ENCODE assay signal across 9 mouse cellular contexts in the genomic region with DNA sequence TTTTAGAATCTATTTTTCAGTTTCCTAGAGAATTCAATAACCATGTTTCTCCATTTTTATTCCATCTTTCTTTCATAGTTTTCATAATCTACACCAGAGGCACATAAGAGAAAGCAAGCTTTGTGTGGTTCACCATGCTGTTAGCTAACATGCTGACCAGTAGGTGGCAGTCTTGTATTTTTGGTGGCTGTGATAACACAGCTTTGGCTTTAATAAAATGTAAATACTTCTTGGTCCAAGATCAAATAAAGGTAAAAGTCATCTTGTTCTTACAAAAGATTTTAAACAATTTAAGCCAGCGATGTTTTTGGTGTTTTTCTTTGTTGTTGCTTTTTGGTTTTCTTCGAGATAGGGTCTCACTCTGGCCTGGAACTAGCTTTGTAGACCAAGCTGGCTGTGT. TPM values are rescaled to one million over a fixed set of nuclear protein-coding genes. Genes with fewer than 3 reads are reported as not detected.
A peak's percentile ranks its signal among the peaks of the same experiment; 100 is the strongest.
DNase-seq lines count a peak whose midpoint lies in the region; ATAC-seq and TF ChIP-seq lines count a peak whose summit lies in the region.
"Had no signal": no experiment of that assay in that cellular context is flagged by ENCODE, and none has a peak within 500 bp of the region (broad histone marks: within the 10 kb centered on the region; RNA-seq: fewer than 3 reads in every experiment).

No protein-coding gene starts in this region.

- H3K79me2 ChIP-seq in C2C12 (ENCODE audit: control insufficient read depth, insufficient read depth): no peaks in the 10 kb centered on the region

- H3K79me3 ChIP-seq in C2C12 (ENCODE audit: low read depth): no peaks in the 10 kb centered on the region

- H3K4me1 ChIP-seq in heart, embryonic 10.5 days: no peaks in the 10 kb centered on the region
- 0 out of 2 replicates have a peak, but pooled peaks cover under 1% of the 10 kb centered on the region for H3K4me1 ChIP-seq in embryonic facial prominence, embryonic 10.5 days
- no peaks in the 10 kb centered on the region for H3K4me1 ChIP-seq in lung, postnatal 0 days (ENCODE audit: insufficient read depth, low read depth, low read length)
- H3K4me1 ChIP-seq: liver, embryonic 13.5 days had no signal

- H3K4me3 ChIP-seq in heart, embryonic 10.5 days: no peak overlapping the region
- H3K4me3 ChIP-seq in C2C12 (ENCODE audit: insufficient read depth, poor library complexity, severe bottlenecking): no peak overlapping the region
- H3K4me3 ChIP-seq in embryonic facial prominence, embryonic 10.5 days: no peak overlapping the region
- H3K4me3 ChIP-seq in lung, postnatal 0 days (ENCODE audit: low read depth, low read length): no peak overlapping the region
- H3K4me3 ChIP-seq: liver, embryonic 13.5 days had no signal

- TF ChIP-seq CTCF in C2C12 (IDR thresholded peaks at IDR 0.05; ENCODE audit: control insufficient read depth, insufficient read depth, insufficient read length): peak; percentile 42
- TF ChIP-seq CTCF in lung, postnatal 0 days (IDR thresholded peaks at IDR 0.05): peak; percentile 90

- DNase-seq in heart, adult 18-20 months: peak; percentile 22 to 63
- DNase-seq in heart, embryonic 10.5 days (ENCODE audit: low spot score): no peak
- peak; percentile 67 for DNase-seq in adrenal gland, postnatal 14 days
- peak; percentile 23 for DNase-seq in embryonic facial prominence, embryonic 10.5 days (ENCODE audit: low spot score)
- DNase-seq in kidney, postnatal 25 days: peak; percentile 42 to 67
- peak; percentile 82 for DNase-seq in lung, postnatal 0 days (ENCODE audit: low spot score)
- DNase-seq in right cerebral cortex, postnatal 4 days: peak; percentile 42
- DNase-seq: liver, embryonic 13.5 days had no signal

- no peak for TF ChIP-seq EP300 in lung, postnatal 0 days (IDR thresholded peaks at IDR 0.05)

- H3K27ac ChIP-seq in heart, embryonic 10.5 days: no peak overlapping the region
- H3K27ac ChIP-seq in embryonic facial prominence, embryonic 10.5 days (replicated peaks): no peak overlapping the region
- no peak overlapping the region for H3K27ac ChIP-seq in lung, postnatal 0 days (ENCODE audit: low read length)
- H3K27ac ChIP-seq: liver, embryonic 13.5 days had no signal

- ATAC-seq in lung, postnatal 0 days: no peak

- no peaks in the 10 kb centered on the region for H3K27me3 ChIP-seq in heart, embryonic 10.5 days (ENCODE audit: insufficient read depth, poor library complexity, severe bottlenecking)
- peaks cover 21% of the 10 kb centered on the region for H3K27me3 ChIP-seq in C2C12 (ENCODE audit: control insufficient read depth, insufficient read depth, insufficient read length)
- H3K27me3 ChIP-seq in embryonic facial prominence, embryonic 10.5 days (replicated peaks; ENCODE audit: low read depth, poor library complexity, severe bottlenecking): no peaks in the 10 kb centered on the region
- no peaks in the 10 kb centered on the region for H3K27me3 ChIP-seq in lung, postnatal 0 days (replicated peaks; ENCODE audit: insufficient read depth, low read length)
- H3K27me3 ChIP-seq: liver, embryonic 13.5 days had no signal

- no peak overlapping the region for H3ac ChIP-seq in C2C12 (ENCODE audit: control insufficient read depth, insufficient read length, low read depth)

- no peaks in the 10 kb centered on the region for H3K36me3 ChIP-seq in heart, embryonic 10.5 days
- H3K36me3 ChIP-seq in C2C12 (ENCODE audit: control insufficient read depth, insufficient read depth): no peaks in the 10 kb centered on the region
- H3K36me3 ChIP-seq in embryonic facial prominence, embryonic 10.5 days (replicated peaks): no peaks in the 10 kb centered on the region
- no peaks in the 10 kb centered on the region for H3K36me3 ChIP-seq in lung, postnatal 0 days (ENCODE audit: insufficient read depth, low read length)
- H3K36me3 ChIP-seq: liver, embryonic 13.5 days had no signal

- 36% methylated on average over 2 of the region's 2 CpGs for WGBS in heart, embryonic 10.5 days
- 51% methylated on average over 2 of the region's 2 CpGs for WGBS in embryonic facial prominence, embryonic 10.5 days
- WGBS in lung, postnatal 0 days: 37% methylated on average over 2 of the region's 2 CpGs

- no peak overlapping the region for H3K9ac ChIP-seq in lung, postnatal 0 days (replicated peaks; ENCODE audit: low read depth)
- H3K9ac ChIP-seq: liver, embryonic 13.5 days had no signal

- no peak overlapping the region for H3K4me2 ChIP-seq in lung, postnatal 0 days (replicated peaks; ENCODE audit: low read depth, low read length)
- H3K4me2 ChIP-seq: liver, embryonic 13.5 days had no signal

- no peaks in the 10 kb centered on the region for H3K9me3 ChIP-seq in heart, embryonic 10.5 days
- H3K9me3 ChIP-seq in embryonic facial prominence, embryonic 10.5 days: no peaks in the 10 kb centered on the region
- no peaks in the 10 kb centered on the region for H3K9me3 ChIP-seq in lung, postnatal 0 days (ENCODE audit: low read length)
- H3K9me3 ChIP-seq: liver, embryonic 13.5 days had no signal

TF ChIP-seq in C2C12, 6 proteins besides CTCF, POLR2A, EP300 and RAD21:
- no peak for TF ChIP-seq CEBPB (IDR thresholded peaks at IDR 0.05; ENCODE audit: low read depth)
- TF ChIP-seq MYOG (IDR thresholded peaks at IDR 0.05; ENCODE audit: control insufficient read depth, extremely low read depth, insufficient read length): no peak
- TF ChIP-seq MYOD1 (IDR thresholded peaks at IDR 0.05; ENCODE audit: control insufficient read depth, insufficient read length, low read depth): no peak
- no peak for TF ChIP-seq FOSL1 (IDR thresholded peaks at IDR 0.05; ENCODE audit: insufficient read depth, low read length, poor library complexity, severe bottlenecking)
- no peak for TF ChIP-seq MAX (IDR thresholded peaks at IDR 0.05)
- no peak for TF ChIP-seq USF1 (IDR thresholded peaks at IDR 0.05; ENCODE audit: low read depth)

RNA-seq across cellular contexts. Expression of a gene that starts 14.3 kb away (rescaled TPM):
- not detected for total RNA-seq in heart, adult 18-20 months (2021)
- polyA plus RNA-seq in heart, embryonic 10.5 days (2016; fragmentation: Nextera tagmentation; extraction: Ambion mirVana): 0.09 TPM in 1 of 2 replicates, not detected in the other
- polyA plus RNA-seq in C2C12 (2012; fragmentation: generic; extraction: Trizol): not detected
- 0.68 and 12.9 TPM in 2 replicates for total RNA-seq in adrenal gland, postnatal 14 days (2021)
- polyA plus RNA-seq in embryonic facial prominence, embryonic 10.5 days (2016; fragmentation: Nextera tagmentation; extraction: Ambion mirVana): not detected in 2 replicates
- 1.4 and 3.4 TPM in 2 replicates for polyA plus RNA-seq in lung, postnatal 0 days (2015; fragmentation: Nextera tagmentation; extraction: Ambion mirVana)

RNA-seq across cellular contexts. Expression of a gene that starts 22.8 kb away (rescaled TPM):
- under 1 TPM in 1 of 2 experiments, not detected in 1; 0.21 TPM for total RNA-seq in heart, adult 18-20 months (2021)
- 0.14 TPM in 1 of 2 replicates, not detected in the other for polyA plus RNA-seq in heart, embryonic 10.5 days (2016; fragmentation: Nextera tagmentation; extraction: Ambion mirVana)
- polyA plus RNA-seq in C2C12 (2012; fragmentation: generic; extraction: Trizol): 0.02 TPM
- total RNA-seq in adrenal gland, postnatal 14 days (2021): not detected in 2 replicates
- 0.26 TPM in 1 of 2 replicates, not detected in the other for polyA plus RNA-seq in embryonic facial prominence, embryonic 10.5 days (2016; fragmentation: Nextera tagmentation; extraction: Ambion mirVana)
- not detected in 2 replicates for polyA plus RNA-seq in lung, postnatal 0 days (2015; fragmentation: Nextera tagmentation; extraction: Ambion mirVana)

RNA-seq across cellular contexts. Expression of a gene that starts 29.1 kb away (rescaled TPM):
- 1 to 10 TPM; 4.3 to 5.4 TPM for total RNA-seq in heart, adult 18-20 months (2021)
- polyA plus RNA-seq in heart, embryonic 10.5 days (2016; fragmentation: Nextera tagmentation; extraction: Ambion mirVana): 1.2 and 1.4 TPM in 2 replicates
- polyA plus RNA-seq in C2C12 (2012; fragmentation: generic; extraction: Trizol): 1.5 TPM
- 172 and 219 TPM in 2 replicates for total RNA-seq in adrenal gland, postnatal 14 days (2021)
- polyA plus RNA-seq in embryonic facial prominence, embryonic 10.5 days (2016; fragmentation: Nextera tagmentation; extraction: Ambion mirVana): 2.7 and 4.0 TPM in 2 replicates
- polyA plus RNA-seq in lung, postnatal 0 days (2015; fragmentation: Nextera tagmentation; extraction: Ambion mirVana): 0.33 and 0.64 TPM in 2 replicates

RNA-seq across cellular contexts. Expression of a gene that starts 30.3 kb away (rescaled TPM):
- 10 to 100 TPM in 1 of 2 experiments, 1 to 10 TPM in 1; 7.5 to 10.7 TPM for total RNA-seq in heart, adult 18-20 months (2021)
- 2.0 and 3.2 TPM in 2 replicates for polyA plus RNA-seq in heart, embryonic 10.5 days (2016; fragmentation: Nextera tagmentation; extraction: Ambion mirVana)
- polyA plus RNA-seq in C2C12 (2012; fragmentation: generic; extraction: Trizol): 2.4 TPM
- 183 and 216 TPM in 2 replicates for total RNA-seq in adrenal gland, postnatal 14 days (2021)
- polyA plus RNA-seq in embryonic facial prominence, embryonic 10.5 days (2016; fragmentation: Nextera tagmentation; extraction: Ambion mirVana): 4.7 and 5.0 TPM in 2 replicates
- 1.4 and 1.7 TPM in 2 replicates for polyA plus RNA-seq in lung, postnatal 0 days (2015; fragmentation: Nextera tagmentation; extraction: Ambion mirVana)

RNA-seq across cellular contexts. Expression of a gene that starts 31.5 kb away (rescaled TPM):
- 1 to 10 TPM; 5.4 to 6.4 TPM for total RNA-seq in heart, adult 18-20 months (2021)
- polyA plus RNA-seq in heart, embryonic 10.5 days (2016; fragmentation: Nextera tagmentation; extraction: Ambion mirVana): 0.28 TPM in 1 of 2 replicates, not detected in the other
- polyA plus RNA-seq in C2C12 (2012; fragmentation: generic; extraction: Trizol): 6.8 TPM
- total RNA-seq in adrenal gland, postnatal 14 days (2021): 164 and 198 TPM in 2 replicates
- polyA plus RNA-seq in embryonic facial prominence, embryonic 10.5 days (2016; fragmentation: Nextera tagmentation; extraction: Ambion mirVana): 0.54 and 0.65 TPM in 2 replicates
- 0.26 and 0.38 TPM in 2 replicates for polyA plus RNA-seq in lung, postnatal 0 days (2015; fragmentation: Nextera tagmentation; extraction: Ambion mirVana)
